Mouse (Mus musculus) heart, adult 2 months (tissue): ENCODE measurements around the gene Olfr1043. TPM values are rescaled to one million over a fixed set of nuclear protein-coding genes. Genes with fewer than 3 reads are reported as not detected.
"Not testable (repeated sequence)": the region's sequence is repeated elsewhere in the genome, so short reads cannot be mapped to it uniquely, and the experiment has no call there.

Experiments
- DNase-seq, 2 experiments: peaks; one replicate each; pipeline ENCODE4 v3.0.0; 2021
- H3K27ac ChIP-seq: fragments of 200-600 bp; 2 replicates; pipeline ENCODE4 v1.8.1; 2022
- H3K27me3 ChIP-seq: fragments of 200-500 bp; 2 replicates; pipeline ENCODE4 v1.6.1; 2012; ENCODE audit warnings: mild to moderate bottlenecking, low read length, inconsistent platforms, mixed read lengths; ENCODE audit not compliant: control insufficient read depth, insufficient read depth
- H3K36me3 ChIP-seq: fragments of 200-500 bp; 2 replicates; pipeline ENCODE4 v1.6.1; 2012; ENCODE audit warnings: low read length, inconsistent platforms; ENCODE audit not compliant: control insufficient read depth, insufficient read depth
- H3K4me1 ChIP-seq: fragments of 200-500 bp; 2 replicates; pipeline ENCODE4 v1.6.1; 2011; ENCODE audit warnings: low read length; ENCODE audit not compliant: control insufficient read depth, insufficient read depth
- H3K4me3 ChIP-seq: fragments of 200-600 bp; 2 replicates; pipeline ENCODE4 v1.8.1; 2022
- H3K79me2 ChIP-seq: fragments of 200-500 bp; replicated peaks from 2 replicates; pipeline ENCODE4 v1.6.1; 2012; ENCODE audit warnings: mild to moderate bottlenecking, inconsistent platforms, low read length, moderate library complexity, mixed read lengths; ENCODE audit not compliant: control insufficient read depth, insufficient read depth
- H3K9ac ChIP-seq: fragments of 200-500 bp; 2 replicates; pipeline ENCODE4 v1.6.1; 2012; ENCODE audit warnings: low read depth, mild to moderate bottlenecking, control low read depth, inconsistent platforms, low read length, mixed read lengths
- CTCF ChIP-seq: fragments of 200-600 bp; IDR thresholded peaks from 2 replicates; pipeline ENCODE4 v1.8.1; 2022; ENCODE audit warnings: antibody characterized with exemption, mild to moderate bottlenecking, moderate library complexity
- EP300 ChIP-seq: fragments of 200-500 bp; IDR thresholded peaks from 2 replicates; pipeline ENCODE4 v1.6.1; 2011; ENCODE audit warnings: low read depth, low read length, control low read depth; ENCODE audit not compliant: insufficient read depth
- POLR2A ChIP-seq: fragments of 200-500 bp; IDR thresholded peaks from 2 replicates; pipeline ENCODE4 v1.6.1; 2011; ENCODE audit warnings: mild to moderate bottlenecking, low read depth, low read length, control low read depth; ENCODE audit not compliant: insufficient read depth
- WGBS: fragments of 180-500 bp; shearing (Covaris S2); methylation state at CpG from one replicate; pipeline ENCODE4 v1.1.7; 2018; 5-methylcytosine and 5-hydroxymethylcytosine counted together
- intact Hi-C: fragments of 180-260 bp; cut with DNase I; formaldehyde crosslinking; loops from one replicate; pipeline ENCODE4 v1.15.1; 2025
- long read RNA-seq: library from polyadenylated mRNA; stranded (forward); transcript quantifications from one replicate; pipeline ENCODE4 v2.0.0, GENCODE M21; 2021
- polyA plus RNA-seq: library from polyadenylated mRNA; depleted of rRNA; stranded (reverse); fragments of >200 nt; gene quantifications from 2 replicates; pipeline ENCODE4 v1.2.3, GENCODE M21; 2012; rRNA removed
- total RNA-seq, 2 experiments: library from RNA; stranded (reverse); gene quantifications; 2 replicates each; pipeline ENCODE4 v1.2.3; 2021

Gene Olfr1043
- total RNA-seq (not detected), polyA plus RNA-seq (not detected in 2 replicates)
- long read RNA-seq: 0 reads

DNA sequence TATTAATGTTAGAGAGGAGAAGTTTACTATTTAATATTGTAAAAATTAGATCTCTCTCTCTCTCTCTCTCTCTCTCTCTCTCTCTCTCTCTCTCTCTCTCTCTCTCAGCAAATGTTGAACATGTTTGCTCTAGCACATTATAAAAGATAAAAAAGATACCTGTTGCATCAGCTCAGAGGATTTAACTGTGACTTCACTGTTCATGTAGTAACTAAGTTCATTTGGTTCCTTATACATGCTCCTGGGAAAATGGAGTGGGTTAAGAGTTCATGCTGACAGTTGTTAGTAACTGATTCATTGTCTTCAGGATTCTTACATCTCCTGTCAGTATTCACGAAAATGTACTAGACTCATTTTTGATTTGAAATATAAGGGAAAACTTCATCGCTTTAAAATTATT is at the start of gene Olfr1043:
TSS of gene Olfr1043 (minus strand) at position 101 of the 400 bp plus-strand sequence.
- no peaks in the 10 kb centered on the region for H3K4me1 ChIP-seq
- H3K27me3 ChIP-seq: no peaks in the 10 kb centered on the region
- H3K36me3 ChIP-seq: no peaks in the 10 kb centered on the region
- intact Hi-C loops: no loop called here
- no peak for DNase-seq
- WGBS: 79% methylated on average over 2 of the region's 2 CpGs
- H3K4me3 ChIP-seq: no peak within 1 kb of the TSS
- no peak within 1 kb of the TSS for H3K27ac ChIP-seq
- no peak within 1 kb of the TSS for H3K9ac ChIP-seq
- no peak for TF ChIP-seq POLR2A
- H3K79me2 ChIP-seq: no peaks in the 10 kb centered on the region

DNA sequence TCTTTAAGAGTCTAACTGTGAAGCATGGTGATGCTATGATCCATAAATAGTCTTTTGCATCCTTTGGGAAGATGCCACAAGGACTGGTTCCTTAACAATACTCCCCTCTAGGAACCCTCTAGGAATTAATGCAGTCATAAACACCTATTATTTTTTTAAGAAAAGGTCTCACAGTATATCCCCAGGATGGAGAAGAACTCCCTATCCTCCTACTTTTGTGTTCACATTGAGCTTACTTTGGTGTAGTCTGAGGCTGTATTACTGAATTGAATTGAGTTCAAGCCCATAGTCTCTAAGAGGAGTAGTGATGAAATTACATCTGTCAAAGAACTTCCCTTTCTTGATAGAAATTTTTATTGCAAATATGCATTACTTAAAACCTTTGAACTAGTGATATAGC is 35.6 kb upstream of the Olfr1043 start, which contains the start of gene Olfr1045:
TSS of gene Olfr1045 (minus strand) at position 101 of the 400 bp plus-strand sequence.
- DNase-seq: no peak
- H3K4me1 ChIP-seq: no peaks in the 10 kb centered on the region
- no peak within 1 kb of the TSS for H3K9ac ChIP-seq
- H3K27me3 ChIP-seq: no peaks in the 10 kb centered on the region
- TF ChIP-seq POLR2A (no peak), CTCF (no peak), EP300 (no peak)
- intact Hi-C loops: no loop called here
- H3K36me3 ChIP-seq: no peaks in the 10 kb centered on the region
- no peak within 1 kb of the TSS for H3K4me3 ChIP-seq
- H3K27ac ChIP-seq: no peak within 1 kb of the TSS
- no peaks in the 10 kb centered on the region for H3K79me2 ChIP-seq

DNA sequence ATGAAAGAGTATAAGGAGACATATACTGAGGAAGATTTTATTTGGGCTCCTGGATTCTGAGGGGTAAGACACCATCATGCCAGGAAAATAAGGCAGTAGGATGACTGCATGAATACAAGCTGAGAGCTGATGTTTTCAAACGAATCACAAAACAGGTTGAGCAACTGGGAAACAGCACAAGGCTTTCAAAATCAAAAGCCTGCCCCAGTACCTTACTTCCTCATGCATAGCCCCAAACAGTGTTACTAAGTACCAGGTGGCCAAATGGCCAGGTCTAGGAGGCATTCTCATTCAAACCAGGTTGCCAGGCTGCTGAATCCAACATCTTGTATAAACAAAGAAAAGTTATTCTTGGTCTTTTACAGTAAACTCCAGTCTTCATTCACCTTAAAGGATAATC is 28.5 kb upstream of the Olfr1043 start:
- Histone ChIP-seq H3K27me3 (no peaks in the 10 kb centered on the region), H3K36me3 (no peaks in the 10 kb centered on the region), H3K4me3 (no peak overlapping the region), H3K4me1 (no peaks in the 10 kb centered on the region), H3K27ac (no peak overlapping the region), H3K79me2 (no peaks in the 10 kb centered on the region), H3K9ac (no peak overlapping the region)
- no peak for DNase-seq
- WGBS: 21% methylated on average over 1 of the region's 1 CpGs
- no peak for TF ChIP-seq POLR2A
- no peak for TF ChIP-seq CTCF
- no peak for TF ChIP-seq EP300
- intact Hi-C loops: no loop called here

DNA sequence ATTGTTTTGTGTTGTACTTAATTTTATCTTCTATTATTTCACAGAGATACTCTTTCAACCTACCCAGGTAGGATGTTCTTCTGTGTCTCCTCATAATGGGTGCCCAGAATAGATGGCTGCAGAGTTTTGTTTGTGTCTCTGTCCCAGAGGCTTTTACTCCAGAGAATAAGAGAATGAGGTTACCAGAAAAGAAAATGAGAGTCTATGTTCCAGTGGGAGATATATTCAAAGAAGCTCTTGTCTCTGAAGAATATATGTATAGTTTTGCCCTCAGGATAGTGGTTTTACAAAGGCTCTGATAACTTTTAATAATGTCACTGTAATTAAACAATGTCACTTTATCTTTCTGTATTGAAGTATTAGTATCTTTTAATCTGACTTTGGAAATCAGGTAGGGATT is 18.3 kb upstream of the Olfr1043 start, which contains the start of gene Olfr52:
TSS of gene Olfr52 (minus strand) at position 101 of the 400 bp plus-strand sequence.
- Histone ChIP-seq H3K36me3 (no peaks in the 10 kb centered on the region), H3K27me3 (no peaks in the 10 kb centered on the region), H3K4me3 (no peak within 1 kb of the TSS), H3K79me2 (no peaks in the 10 kb centered on the region), H3K4me1 (no peaks in the 10 kb centered on the region), H3K9ac (no peak within 1 kb of the TSS), H3K27ac (no peak within 1 kb of the TSS)
- TF ChIP-seq EP300 (no peak), POLR2A (no peak), CTCF (no peak)
- DNase-seq: no peak
- intact Hi-C loops: no loop called here

DNA sequence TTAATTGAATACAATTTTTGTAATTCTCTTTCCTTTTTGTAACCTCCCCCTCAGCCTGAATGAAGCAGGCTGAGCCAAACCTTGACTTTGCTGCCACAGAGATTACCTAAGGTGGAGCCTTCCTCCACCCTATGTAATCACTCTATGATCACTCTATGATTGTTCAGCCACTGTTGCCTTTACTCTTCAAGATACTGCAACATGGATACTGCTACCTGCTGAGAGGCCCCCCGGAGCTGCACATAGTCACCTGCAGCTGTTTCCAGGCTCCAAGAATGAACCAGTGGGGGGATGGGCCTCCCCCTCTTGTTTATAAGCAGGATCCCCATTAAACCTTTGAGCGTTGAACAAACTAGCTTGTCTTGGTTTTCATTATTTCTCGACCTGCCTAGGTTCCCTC is 12.6 kb upstream of the Olfr1043 start:
- Histone ChIP-seq H3K79me2 (no peaks in the 10 kb centered on the region), H3K27ac (no peak overlapping the region), H3K27me3 (no peaks in the 10 kb centered on the region), H3K9ac (no peak overlapping the region), H3K36me3 (no peaks in the 10 kb centered on the region), H3K4me1 (no peaks in the 10 kb centered on the region), H3K4me3 (no peak overlapping the region)
- intact Hi-C loops: no loop called here
- no peak for DNase-seq
- TF ChIP-seq EP300 (no peak), POLR2A (no peak), CTCF (no peak)
- WGBS: 68% methylated on average over 3 of the region's 3 CpGs

DNA sequence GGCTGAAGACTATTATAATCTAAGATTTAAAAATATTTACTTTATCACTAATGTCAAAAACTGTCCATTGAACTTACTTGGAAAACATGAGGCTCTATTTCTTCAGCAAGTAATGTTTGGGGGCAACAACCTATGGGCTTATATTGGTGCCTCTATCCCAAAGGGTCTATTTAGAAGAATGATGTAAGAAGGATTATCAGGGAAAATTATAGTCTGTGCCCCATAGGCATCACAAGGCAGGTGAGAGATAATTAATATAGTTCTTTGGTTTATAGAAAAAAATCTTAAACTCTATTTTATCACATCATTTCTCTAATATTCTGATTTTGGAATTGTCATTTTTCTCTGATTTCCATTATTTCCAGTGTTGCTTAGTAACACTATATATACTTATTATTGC is 10.4 kb upstream of the Olfr1043 start, which contains the start of gene Olfr1044:
TSS of gene Olfr1044 (minus strand) at position 101 of the 400 bp plus-strand sequence.
- H3K36me3 ChIP-seq: no peaks in the 10 kb centered on the region
- no peak within 1 kb of the TSS for H3K27ac ChIP-seq
- H3K4me1 ChIP-seq: no peaks in the 10 kb centered on the region
- TF ChIP-seq CTCF: no peak
- no peak for TF ChIP-seq EP300
- no peak for TF ChIP-seq POLR2A
- intact Hi-C loops: no loop called here
- H3K9ac ChIP-seq: no peak within 1 kb of the TSS
- H3K79me2 ChIP-seq: no peaks in the 10 kb centered on the region
- no peak for DNase-seq
- H3K27me3 ChIP-seq: no peaks in the 10 kb centered on the region
- no peak within 1 kb of the TSS for H3K4me3 ChIP-seq

DNA sequence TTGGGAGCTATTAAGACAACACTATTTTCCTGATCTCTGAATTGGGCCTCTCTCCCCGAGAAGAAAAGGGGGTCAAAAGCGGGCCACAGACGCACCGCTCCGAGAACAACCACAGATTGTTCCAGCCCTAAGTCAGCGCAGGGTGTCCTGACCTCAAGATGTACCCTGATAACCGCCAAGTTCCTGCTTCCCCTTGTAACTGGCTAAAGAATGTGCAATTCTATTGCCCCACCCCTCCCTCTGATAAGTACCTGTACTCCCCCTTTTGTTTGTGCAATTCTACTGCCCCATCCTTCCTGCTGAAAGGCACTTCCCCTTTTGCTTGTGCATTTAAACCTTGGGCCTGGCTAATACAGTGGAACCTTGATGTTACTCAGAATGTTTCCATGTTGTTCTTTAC is 8.1 kb upstream of the Olfr1043 start:
- intact Hi-C loops, H3K4me3 ChIP-seq, H3K27ac ChIP-seq, DNase-seq, H3K36me3 ChIP-seq, H3K79me2 ChIP-seq, H3K4me1 ChIP-seq, H3K27me3 ChIP-seq, H3K9ac ChIP-seq: not testable (repeated sequence)
- 58% methylated on average over 7 of the region's 7 CpGs for WGBS
